Mouse (Mus musculus) c-Kit-negative CD71-positive TER-119-positive erythroid progenitor cells, embryonic 14.5 days (primary cell): ENCODE data around the gene Tomm6.
"Not testable (repeated sequence)": the region's sequence is repeated elsewhere in the genome, so short reads cannot be mapped to it uniquely, and the experiment has no call there.

Source experiments
- DNase-seq: peaks from one replicate; pipeline ENCODE4 v3.0.0-alpha.2; 2013; ENCODE audit warnings: low read depth, low spot score

Tomm6 gene

DNA sequence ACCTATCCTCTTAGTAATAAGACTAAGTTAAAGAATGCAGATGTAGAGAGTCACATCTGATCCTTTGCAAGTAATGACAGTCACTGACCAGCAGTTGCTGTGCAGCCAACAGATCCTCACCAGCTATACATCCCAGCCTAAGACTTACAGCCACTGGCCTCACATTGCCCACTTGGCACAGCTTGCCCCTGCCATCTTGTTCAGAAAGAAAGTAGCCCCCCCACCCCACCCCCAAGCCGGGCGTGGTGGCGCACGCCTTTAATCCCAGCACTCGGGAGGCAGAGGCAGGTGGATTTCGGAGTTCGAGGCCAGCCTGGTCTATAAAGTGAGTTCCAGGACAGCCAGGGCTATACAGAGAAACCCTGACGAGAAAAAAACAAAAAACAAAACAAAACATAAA lies 33.8 kb downstream of the Tomm6 start:
- not testable (repeated sequence) for DNase-seq

DNA sequence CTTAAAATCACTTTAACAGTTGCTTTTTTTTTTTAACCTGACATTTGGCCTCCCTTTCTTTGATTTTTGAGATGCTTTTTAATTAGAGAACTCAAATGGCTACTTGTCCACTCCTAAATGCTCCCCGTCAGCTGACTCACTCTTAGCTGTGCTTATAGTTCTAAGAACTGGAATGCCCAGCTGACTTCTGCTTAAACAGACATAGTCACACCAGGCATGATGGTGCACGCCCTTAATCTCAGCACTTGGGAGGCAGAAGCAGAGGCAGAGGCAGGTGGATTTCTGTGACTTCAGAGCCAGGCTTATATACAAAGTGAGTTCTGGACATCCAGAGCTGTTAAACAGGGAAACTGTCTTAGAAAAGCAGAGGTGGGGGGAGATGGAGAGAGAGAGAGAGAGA lies 36.2 kb downstream of the Tomm6 start:
- no peak for DNase-seq

DNA sequence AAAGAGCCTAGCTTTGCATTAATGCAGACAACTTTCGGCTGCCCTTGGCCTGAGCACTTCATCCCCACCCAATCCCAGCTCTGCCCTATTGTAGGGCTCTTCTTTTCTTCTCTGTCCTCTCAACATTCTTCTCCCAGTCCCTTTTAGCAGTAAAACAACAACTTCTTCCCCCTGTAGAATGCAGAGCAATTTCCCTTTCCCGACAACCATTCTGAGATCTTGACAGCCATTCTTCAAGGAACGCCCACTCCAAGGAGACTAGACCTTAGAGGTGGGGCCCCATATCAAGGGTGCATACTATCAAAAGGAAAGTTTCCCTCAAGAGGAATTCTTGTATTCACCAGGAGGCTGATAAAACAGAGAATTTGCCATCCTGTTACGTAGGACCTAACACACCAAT lies 39.2 kb downstream of the Tomm6 start:
- DNase-seq, result no peak

DNA sequence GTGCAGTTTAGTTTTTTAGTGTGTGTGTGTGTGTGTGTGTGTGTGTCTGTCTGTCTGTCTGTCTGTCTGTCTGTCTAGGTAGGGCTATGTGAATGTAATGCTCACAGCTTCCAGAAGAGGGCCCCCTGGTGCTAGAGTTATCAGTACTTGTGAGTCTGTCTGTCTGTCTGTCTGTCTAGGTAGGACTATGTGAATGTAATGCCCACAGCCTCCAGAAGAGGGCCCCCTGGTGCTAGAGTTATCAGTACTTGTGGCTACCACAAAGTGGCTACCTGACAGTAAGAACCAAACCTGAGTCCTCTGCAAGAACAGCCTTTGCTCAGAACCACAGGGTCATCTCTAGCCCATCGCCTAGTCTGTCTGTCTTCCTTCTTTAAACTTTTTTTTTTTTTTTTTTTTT lies 41.5 kb downstream of the Tomm6 start:
- peak; percentile 60 for DNase-seq

DNA sequence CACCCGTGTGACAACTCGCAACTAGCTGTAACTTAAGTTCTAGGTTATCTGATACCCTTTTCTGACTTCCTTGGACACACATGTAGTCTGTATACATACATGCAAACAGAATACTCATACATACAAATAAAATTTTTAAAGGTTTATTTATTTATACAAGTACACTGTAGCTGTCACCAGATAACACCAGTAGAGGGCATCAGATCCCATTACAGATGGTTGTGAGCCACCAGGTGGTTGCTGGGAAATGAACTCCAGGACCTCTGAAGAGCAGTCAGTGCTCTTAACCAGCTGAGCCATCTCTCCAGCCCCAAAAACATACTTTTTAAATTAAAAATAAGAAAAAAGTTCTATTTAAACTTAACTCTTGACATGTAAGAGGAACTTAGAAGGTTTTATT lies 45.2 kb downstream of the Tomm6 start:
- no peak for DNase-seq
